Mouse (Mus musculus) lung, postnatal 36 days (tissue): ENCODE measurements around the gene Cdk6.
"Not testable (repeated sequence)": the region's sequence is repeated elsewhere in the genome, so short reads cannot be mapped to it uniquely, and the experiment has no call there.

Experiments used
- DNase-seq: peaks from one replicate; pipeline ENCODE4 v3.0.0; 2022; ENCODE audit warnings: mixed read lengths

Gene Cdk6

DNA sequence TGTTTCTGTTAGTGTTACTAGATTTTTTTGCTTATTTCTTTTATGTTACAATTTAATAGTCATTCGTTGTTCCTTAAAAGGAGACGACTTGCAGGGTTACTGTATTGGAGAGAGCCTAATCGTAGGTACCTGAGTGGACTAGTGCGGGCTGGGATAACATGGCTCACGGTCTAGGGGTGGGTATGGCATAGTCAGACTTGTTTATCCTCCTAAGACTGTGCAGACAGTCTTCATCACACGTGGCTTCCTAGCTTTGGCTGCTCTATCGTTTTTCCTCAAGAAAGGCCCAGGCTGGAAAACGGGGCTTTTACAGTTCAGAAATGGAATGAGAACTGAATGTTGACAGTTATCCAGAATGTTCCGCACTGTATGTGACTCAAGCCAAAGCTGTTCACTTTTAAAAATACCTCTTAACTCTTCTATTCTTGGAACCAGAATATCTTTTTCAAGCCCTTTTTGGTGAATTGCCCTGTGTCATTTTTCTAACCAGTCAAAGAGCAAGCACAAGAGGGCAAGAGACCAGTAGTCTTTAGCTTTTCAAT, 39.5 kb downstream of the Cdk6 start:
- DNase-seq: no peak

DNA sequence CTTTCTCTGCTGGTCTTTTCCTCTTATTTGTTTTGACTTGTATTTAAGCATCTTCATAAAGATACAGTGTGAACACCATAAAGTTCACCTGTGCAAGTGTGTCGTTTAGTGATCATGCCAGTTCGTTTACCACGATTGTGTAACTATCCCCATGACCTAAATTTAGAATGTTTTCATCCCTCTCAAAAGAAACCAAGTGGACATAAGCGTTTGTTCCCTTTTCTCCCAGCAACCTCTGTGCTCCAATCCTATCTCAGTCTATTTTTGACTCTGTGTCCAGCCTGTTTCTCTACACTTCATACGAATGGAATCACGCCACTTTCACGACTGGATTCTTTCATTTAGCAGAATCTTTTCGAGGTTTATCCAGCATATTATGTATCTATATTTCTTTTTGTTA, 40.5 kb downstream of the Cdk6 start:
- DNase-seq: no peak

DNA sequence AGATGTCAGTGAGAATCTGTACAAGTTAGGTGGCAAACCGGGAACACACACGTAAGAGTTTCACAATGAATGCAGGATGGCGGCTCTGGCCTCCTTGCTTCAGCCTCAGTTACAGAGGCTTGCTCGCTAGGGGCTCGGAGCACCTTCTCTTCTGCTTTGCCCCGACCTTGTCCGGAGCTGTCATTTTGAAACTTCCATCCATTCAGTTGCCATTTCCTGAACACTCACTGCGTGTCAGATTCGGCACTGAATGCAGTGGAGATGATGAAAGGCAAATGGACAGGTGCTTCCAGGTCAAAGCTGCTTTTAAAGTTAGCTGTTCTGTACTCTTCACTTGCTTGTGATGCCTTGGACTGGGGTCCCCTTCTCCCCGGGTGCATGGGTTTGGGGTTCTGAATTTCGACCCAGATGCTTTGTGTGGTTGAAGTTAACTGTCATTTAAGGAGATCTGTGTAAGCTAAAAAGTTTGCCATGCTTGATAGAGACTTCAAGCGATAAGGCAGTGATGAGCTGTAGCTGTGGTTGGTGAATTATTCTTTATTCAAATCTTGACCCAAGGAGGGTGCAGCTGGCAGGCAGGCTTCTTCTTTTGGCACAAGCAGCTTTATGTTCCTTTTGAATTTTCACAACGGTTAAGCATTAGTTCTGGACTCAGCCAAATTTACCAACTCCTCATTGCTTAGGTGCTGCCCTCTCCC, 41.2 kb downstream of the Cdk6 start:
- DNase-seq: no peak

DNA sequence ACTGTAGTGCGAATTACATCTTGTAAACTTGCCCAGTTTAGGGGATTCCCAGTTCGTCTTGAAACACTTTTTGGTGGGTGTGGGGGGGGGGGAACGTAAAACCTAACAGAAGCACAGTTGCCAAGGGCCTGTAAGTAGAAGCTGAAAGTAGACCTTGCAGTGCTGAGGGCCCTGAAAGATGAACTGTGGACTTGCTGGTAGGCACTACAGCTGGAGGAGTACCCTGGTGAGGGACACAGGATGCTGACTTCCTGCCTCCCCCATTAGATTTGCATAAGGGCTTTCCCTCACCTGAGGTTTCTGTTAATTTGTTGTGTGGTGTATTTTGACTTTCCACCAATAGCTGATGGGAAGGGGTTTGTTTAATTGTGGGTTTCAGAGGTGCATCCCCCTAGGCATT, 42.3 kb downstream of the Cdk6 start:
- DNase-seq: no peak

DNA sequence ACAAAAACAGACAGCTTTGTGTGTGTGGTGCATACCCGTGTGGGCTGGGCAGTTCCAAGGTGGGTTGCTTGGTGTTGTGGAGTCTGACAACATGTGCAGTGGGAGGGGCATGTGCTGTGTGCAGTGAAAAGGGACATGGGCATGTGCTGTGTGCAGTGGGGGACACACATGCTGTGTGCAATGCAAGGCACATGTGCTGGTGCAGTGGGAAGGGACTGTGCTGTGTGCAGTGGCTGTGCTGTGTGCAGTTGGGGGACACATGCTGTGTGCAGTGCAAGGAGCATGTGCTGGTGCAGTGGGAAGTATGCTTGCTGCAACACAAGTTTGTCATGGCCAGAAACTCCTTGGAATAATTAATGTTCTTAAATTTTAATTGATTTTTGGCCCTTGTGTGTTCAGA, 43.8 kb downstream of the Cdk6 start:
- DNase-seq: no peak

DNA sequence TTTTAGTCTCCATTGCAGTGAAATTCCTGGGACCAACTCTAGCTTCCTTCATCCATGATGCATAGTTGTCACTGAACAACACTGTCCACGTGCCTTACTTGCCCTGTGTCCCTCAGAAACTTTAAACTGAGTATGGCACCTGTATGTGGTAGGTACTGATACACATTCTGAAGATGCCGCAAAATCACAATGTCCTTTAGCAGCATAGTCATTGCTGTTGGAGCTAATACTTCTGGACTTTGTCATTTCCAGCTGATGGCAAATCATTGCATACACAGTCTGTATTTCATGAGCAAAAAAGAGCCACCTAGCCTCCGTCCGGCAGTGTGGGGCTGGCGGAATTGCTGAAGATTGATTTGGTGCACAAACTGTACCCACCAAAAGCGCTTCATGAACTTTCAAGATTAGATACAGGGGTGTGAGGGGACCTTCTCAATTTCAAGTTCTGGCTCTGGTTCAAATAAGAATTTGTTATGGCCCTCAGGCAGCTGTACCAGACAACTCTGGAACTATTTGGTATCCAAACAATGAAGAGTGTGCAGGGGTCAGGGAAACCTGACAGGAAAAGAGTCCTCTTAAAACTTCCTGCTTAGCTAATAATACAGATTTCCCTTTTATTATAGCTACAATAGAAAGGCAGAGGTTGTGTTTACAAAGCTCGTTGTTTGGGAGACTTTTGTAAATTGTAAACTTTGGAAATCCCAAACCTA, 44.9 kb downstream of the Cdk6 start:
- no peak for DNase-seq

DNA sequence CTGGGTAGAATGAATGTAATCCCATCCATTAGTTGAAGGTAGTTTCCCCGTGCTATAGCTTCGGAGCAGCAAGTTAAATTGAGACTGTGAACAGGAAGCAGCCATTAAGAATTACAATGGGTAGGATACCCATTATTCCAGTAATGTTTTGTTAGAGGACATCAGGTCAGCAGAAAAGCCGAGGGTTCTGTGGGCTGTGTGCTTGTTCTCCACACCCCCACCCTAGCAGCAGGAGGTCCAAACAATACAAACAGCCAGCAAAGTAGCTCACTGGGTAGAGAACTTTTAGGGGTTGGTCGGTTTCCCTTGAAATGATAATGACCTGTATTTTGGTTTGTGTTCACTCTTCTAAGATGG, 45.4 kb downstream of the Cdk6 start:
- DNase-seq: no peak

DNA sequence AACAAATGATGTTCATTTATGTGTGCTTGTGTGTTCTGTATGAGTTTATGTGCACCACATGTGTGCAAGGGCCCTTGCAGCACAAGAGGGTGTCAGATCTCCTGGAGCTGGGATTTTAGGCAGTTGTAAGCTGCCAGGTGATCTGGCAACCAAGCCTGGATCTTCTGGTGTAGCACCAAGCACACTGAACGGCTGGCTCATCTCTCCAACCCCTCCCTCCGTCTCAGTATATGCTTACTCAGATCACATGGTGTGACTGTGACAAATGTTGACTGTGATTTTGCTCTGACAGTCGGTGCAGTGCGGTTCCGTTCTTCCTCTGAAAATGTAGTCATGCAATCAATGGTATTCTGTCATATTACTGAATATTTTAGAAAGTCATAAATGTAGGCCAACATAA, 45.9 kb downstream of the Cdk6 start:
- DNase-seq: no peak

DNA sequence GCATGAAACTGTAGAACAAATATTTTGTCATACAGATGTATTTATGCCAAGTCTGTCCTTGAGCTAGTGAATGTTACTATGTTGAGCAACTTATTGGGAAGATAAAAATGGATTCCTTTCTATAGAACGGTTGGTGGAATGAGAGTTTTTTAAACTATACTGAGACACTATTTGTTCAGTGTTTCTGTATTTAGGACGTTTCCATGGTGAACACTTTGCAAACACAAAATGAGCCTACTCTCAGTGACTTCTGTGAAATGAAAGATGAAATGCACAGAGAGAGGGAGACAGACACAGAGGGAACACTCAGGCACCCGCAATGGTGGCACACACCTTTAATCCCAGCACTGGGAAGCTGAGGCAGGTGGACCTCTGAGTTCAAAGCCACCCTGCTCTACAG, 51.6 kb downstream of the Cdk6 start:
- DNase-seq: no peak

DNA sequence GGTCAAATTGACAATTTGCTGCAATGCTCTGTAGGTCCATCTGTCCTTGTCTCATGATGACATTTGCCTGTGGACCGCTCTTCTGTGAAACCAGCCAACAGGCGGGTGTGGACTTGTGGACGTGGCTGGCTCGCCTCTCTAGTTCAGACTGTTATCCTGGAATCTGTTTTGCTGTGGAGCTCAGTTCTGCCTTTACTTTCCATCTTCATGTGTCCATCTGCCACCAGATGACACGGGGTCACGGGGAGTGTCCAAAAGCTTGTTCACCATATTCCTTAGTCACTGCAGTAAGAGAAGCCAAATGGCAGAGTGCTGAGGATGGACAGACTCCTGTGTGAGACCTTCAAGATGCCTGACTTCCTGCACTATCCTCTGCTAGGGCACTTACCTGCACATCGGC, 52.9 kb downstream of the Cdk6 start:
- DNase-seq: no peak

DNA sequence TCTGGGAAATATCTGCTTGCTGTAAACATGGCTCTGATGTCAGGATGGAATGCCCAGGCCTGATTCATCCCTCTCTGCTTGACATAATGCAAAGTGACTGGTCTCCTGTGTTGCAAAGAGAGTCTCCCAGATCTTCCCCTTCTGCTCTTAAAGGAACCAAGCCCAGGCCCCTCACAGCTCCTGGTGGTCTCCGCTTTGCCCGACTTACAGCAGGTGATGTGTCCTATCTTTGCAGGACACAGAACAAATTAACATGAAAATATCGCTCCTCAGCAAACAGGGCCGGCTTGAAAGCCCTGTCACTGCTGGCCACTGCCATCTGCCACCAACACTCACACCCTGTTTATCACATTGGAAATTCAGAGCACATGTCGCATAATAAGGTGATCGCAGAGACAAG, 53.7 kb downstream of the Cdk6 start:
- no peak for DNase-seq

DNA sequence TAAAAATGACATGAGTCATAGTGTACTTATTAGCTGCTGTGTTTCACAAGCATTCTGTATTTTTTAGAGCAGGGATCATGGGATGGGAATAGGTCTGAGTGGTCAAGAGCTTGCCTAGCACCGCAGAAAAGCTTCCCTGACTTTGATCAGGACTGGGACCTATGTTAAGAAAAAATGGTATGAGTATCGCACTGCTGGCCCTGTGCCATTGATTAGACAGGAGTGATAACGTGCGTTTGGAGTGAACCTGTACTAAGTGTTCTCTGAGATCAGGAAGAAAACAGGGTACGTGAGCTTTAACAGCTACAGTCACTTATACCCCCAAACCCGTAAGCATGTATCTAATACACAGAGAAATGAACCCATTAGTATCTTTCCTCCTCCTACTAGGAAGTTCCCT, 54.9 kb downstream of the Cdk6 start:
- no peak for DNase-seq

DNA sequence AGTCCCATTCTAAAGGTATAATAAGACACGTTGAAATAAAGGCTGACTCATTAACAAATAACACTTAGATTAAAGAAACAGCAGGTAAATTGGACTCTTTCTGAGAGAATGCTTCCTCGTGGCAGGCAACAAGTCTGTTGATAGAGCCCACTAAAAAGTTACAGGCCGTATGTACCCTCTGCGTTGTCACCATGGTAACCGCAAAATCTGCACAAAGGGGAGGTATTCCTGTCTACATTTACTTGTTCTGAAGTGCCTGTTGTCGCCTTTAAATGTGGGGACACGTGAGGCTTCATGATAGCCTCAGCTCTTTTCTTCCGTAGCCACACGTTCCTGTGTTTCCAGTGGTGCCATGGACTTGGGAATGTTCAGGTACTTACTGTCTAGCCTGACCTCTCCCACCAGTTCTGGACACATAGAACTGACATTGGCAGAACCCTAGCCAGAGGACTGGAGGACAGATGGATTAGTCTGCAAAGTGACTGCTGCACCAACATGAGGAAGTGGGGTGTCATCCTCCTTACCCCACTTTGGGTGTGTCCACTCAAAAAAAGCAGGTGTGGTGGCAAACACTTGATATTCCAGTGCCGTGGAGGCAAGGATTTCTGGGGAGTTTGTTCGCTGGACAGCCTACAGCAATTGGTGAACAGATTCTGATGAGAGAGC, 55.8 kb downstream of the Cdk6 start:
- no peak for DNase-seq

DNA sequence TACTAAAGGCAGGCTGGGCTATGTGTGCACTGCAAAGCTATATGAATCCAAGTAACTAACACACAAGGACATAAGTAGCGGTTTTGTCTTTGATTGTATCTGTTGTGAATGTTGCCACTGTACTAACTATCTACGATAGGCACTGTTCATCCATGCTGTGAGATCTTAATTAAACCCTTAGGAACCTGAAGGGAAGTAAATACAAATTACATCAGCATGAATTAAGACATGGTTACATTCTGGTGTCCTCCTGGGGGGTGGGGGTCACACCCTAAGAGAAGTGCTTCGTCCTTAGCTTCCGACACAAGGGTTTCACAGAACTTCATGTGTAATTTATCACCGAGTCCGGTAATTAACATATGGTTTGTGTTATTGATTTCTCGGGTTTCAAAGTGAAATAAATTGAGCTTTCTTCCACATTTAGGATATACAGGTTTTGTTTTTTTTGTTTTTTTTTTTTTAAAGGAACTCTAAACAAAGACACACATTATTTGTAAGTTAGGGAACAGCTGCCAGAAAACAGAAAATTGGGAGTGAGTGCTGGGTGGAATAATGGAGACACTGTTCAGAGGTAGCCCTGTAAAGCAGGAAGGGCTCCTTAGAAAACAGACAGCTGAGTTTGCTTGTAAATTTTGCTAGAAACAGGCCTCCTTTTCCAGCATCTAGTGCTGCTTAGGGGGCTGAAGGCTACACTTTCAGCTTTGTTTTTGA, 58.7 kb downstream of the Cdk6 start:
- no peak for DNase-seq

DNA sequence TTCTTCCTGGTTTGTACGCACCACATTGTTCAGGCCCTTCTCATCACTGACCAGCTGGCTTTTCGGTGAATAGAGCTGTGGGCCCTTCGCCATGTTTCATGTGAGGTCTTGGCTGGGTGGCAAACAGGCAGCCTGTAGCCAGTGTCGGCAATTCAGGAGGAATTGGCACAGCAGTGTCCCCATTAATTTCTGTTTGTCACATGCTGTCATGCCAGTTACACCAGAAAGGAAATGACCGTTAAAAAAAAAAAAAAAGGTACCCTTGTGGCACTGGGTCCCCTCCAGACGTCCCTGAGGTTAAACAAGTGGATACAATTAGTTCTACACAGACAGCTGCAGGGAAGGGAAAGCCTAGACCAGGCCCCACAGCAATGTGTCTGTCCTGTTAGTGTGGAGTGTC, 63.8 kb downstream of the Cdk6 start:
- no peak for DNase-seq

DNA sequence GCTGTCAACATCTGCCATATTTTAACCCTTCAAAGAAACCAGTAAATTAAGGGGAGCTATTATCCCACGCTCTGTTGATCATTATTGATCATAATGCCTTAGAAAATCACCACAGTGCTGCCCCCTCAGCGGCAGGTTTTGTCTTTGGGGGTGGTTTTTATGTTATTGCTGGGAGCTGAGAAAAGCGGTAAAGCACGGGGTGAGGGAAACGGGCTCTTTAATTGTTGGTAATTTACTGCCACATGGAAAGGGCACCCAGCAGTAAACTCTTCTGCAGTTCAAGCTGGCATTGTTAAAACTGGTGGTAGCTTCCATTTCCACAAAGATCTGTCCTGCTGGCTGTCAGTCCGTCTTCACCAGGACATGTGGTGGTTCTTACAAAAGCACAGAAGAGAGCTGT, 64.2 kb downstream of the Cdk6 start:
- no peak for DNase-seq

DNA sequence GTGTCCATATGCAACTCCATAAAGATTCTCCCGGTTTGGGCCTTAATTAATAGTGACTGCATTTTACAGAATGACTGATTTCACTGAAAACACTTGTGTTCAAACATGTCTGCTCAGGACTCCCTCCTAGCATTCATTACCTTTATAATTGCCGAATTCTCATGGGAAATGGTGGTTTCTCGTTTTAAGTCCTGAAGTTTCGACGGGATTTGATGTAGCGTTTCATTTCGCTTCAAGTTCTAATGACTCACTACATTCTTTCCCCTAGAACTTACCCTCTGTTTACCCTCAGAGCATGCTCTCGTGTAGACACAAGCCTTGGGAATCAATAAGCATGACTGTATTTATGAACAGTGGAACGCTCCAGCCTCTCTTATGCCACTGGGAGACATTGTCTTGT, 66.6 kb downstream of the Cdk6 start:
- DNase-seq: no peak

DNA sequence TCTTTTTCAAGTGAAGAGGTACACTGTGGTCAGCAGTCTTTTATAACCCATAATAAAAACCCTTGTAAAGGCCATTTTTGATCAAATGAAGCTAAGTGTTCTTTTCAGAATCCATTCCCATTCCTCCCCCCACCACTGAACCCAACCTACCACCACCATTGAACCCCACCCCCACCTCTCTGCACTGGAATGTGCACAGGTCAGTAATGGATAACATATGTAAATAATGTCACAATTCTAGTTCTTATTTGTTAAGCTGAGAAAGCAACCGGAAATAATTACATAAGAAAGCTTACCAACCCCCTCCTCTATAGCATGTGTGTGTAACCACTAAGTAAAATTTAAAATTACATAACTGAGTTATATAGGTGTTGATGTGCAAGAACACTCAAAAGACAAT, 76.9 kb downstream of the Cdk6 start:
- not testable (repeated sequence) for DNase-seq

DNA sequence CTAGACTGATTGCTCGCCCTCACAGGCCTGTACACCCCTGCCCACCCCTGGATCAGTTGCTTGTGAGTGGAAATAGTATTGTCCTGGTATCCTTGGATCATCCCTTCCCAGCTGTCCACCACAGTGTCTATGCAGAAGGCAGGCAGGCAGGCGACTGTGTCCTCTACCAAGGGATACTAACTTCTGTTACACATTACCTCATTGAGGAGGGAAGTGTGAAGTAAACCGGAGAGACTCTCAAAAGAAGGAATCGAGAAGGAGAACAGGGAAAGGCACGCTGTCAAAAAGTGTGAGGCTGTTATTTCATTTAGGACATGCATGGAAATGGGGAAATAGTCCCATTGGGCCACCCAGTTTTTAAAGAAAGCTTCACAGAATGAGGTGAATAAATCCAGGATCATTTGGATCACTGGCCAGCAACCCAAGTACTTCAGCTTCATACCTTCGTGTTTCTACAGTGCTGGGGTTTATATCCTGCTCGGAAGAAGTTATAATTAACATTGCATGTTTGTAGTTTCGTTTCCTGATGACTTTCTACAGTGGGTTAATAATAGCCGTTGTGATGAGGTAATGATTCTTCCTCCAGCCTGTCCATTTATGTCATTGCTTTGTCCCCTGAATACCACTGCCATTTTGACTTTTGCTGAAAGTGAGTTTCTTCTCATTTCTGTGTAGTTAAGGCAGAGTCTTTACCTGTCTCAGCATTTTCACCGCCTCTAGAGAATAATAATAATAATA, 79.0 kb downstream of the Cdk6 start:
- DNase-seq: peak; percentile 17

DNA sequence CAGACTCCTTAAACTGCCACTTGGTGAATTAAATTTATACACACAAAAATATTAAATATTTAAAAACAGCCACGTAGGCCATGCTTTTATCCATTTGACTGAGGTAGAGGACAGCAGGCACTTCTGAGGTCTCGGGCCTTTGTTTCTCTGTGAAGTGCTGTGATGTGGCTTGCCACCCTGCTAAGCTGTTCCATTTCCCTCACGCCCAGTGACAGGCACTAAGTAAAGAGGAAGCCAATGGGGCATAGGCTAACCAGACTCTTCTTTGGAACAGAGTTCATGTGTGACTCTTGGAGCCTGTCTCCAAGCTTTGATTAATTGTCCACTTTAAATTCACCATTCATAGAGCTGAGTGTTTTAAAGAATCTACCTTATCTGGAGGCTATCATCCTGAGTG, 79.5 kb downstream of the Cdk6 start:
- DNase-seq: peak; percentile 40

DNA sequence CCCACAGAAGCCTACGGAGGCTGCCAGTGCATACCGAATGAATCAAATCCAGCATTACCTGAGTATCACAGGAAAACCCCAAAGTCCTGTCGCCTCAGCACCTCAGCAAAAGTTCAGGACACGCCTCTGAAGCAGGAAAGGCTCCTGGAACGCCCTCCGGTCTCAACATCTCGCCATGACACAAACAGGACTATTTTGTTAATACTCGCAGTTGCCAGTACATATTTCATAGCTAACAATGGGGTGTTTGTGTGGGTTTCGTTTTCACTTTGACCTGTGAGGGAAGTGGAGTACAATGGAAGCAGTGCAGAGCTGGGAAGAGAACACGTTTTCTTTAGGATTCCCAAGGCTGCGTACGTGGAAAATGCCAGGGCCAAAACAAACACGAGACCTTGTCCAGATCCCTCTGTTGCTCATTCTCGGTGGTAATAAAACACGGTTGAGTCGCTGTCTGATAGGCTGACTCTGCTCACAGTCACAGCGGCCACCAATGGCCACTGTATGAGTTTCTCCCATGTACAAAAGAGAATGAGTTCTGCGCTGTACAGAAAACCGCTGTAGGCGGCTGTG, 91.9 kb downstream of the Cdk6 start:
- DNase-seq: peak; percentile 32

DNA sequence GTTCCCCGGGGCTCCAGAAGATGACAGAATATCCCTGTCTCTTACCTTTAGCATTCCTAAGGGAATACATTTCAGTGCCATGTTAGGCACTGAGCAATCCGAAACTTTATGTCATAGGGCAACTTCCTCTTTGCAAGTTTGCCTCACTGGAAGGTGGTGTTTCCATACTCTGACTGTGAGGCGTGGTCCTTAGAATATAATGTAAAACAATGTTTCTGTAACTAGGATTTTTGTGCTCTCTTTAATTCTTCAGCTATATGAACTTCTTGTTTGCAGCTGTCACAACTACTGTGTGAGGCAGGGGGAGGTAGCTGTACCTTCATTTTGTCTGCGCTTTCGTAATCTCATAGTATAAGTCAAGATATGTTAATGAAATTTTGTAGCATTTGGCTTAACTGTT, 92.8 kb downstream of the Cdk6 start:
- DNase-seq: not testable (repeated sequence)
